Mouse (Mus musculus): ENCODE data around the gene Ttc19.

Ttc19 gene

GRCm38 (mm10) chr11:62280675-62281600, at the start of gene Ttc19, which contains the start of gene Zswim7:
TSS of gene Ttc19 (plus strand) at chr11:62281473.
TSS of gene Zswim7 (minus strand) at chr11:62281375.
- DNase-seq (ENCODE audit: low spot score in 2 of 2): peak; percentile 86 to 89

- DNase-seq (ENCODE audit: low spot score in 2 of 2): no peak
Measured at GRCm38 (mm10) chr11:62240631-62241261, 40.5 kb upstream of the Ttc19 start.

GRCm38 (mm10) chr11:62243871-62244270, 37.4 kb upstream of the Ttc19 start:
- no peak for DNase-seq (ENCODE audit: low spot score in 2 of 2)

GRCm38 (mm10) chr11:62244471-62244870, 36.8 kb upstream of the Ttc19 start:
- DNase-seq (ENCODE audit: low spot score in 2 of 2): no peak

- no peak for DNase-seq (ENCODE audit: low spot score in 2 of 2)
Measured at GRCm38 (mm10) chr11:62247759-62248400, 33.4 kb upstream of the Ttc19 start.

GRCm38 (mm10) chr11:62248401-62249244, 32.6 kb upstream of the Ttc19 start, which contains the start of gene Adora2b:
TSS of gene Adora2b (plus strand) at chr11:62248984.
- DNase-seq (ENCODE audit: low spot score in 2 of 2): peak; percentile 61 to 70

GRCm38 (mm10) chr11:62249266-62250037, 31.8 kb upstream of the Ttc19 start:
- peak; percentile 43 to 70 for DNase-seq (ENCODE audit: low spot score in 2 of 2)

- DNase-seq (ENCODE audit: low spot score in 2 of 2): peak; percentile 52 to 61
Measured at GRCm38 (mm10) chr11:62251047-62251446, 30.2 kb upstream of the Ttc19 start.

- peak; percentile 59 to 73 for DNase-seq (ENCODE audit: low spot score in 2 of 2)
Measured at GRCm38 (mm10) chr11:62253380-62253779, 27.9 kb upstream of the Ttc19 start.

GRCm38 (mm10) chr11:62259214-62259613, 22.1 kb upstream of the Ttc19 start:
- no peak for DNase-seq (ENCODE audit: low spot score in 2 of 2)

- no peak for DNase-seq (ENCODE audit: low spot score in 2 of 2)
Measured at GRCm38 (mm10) chr11:62263599-62263998, 17.7 kb upstream of the Ttc19 start.

GRCm38 (mm10) chr11:62264018-62264417, 17.3 kb upstream of the Ttc19 start:
- no peak for DNase-seq (ENCODE audit: low spot score in 2 of 2)

GRCm38 (mm10) chr11:62265642-62266041, 15.6 kb upstream of the Ttc19 start:
- no peak for DNase-seq (ENCODE audit: low spot score in 2 of 2)

GRCm38 (mm10) chr11:62266466-62267214, 14.6 kb upstream of the Ttc19 start:
- DNase-seq (ENCODE audit: low spot score in 2 of 2): no peak

- no peak for DNase-seq (ENCODE audit: low spot score in 2 of 2)
Measured at GRCm38 (mm10) chr11:62268381-62268780, 12.9 kb upstream of the Ttc19 start.

- no peak for DNase-seq (ENCODE audit: low spot score in 2 of 2)
Measured at GRCm38 (mm10) chr11:62269097-62269496, 12.2 kb upstream of the Ttc19 start.

GRCm38 (mm10) chr11:62270851-62271250, 10.4 kb upstream of the Ttc19 start:
- DNase-seq (ENCODE audit: low spot score in 2 of 2): no peak

- no peak for DNase-seq (ENCODE audit: low spot score in 2 of 2)
Measured at GRCm38 (mm10) chr11:62277086-62277485, 4.2 kb upstream of the Ttc19 start.

GRCm38 (mm10) chr11:62278027-62278426, 3.2 kb upstream of the Ttc19 start:
- DNase-seq (ENCODE audit: low spot score in 2 of 2): peak; percentile 43 to 70

GRCm38 (mm10) chr11:62281601-62281997, 326 bp downstream of the Ttc19 start:
- no peak for DNase-seq (ENCODE audit: low spot score in 2 of 2)

Data from urinary bladder, adult 18-20 months (tissue).